Mouse (Mus musculus) hindbrain, embryonic 16.5 days (tissue): ENCODE results near the gene Git2. TPM values are rescaled to one million over a fixed set of nuclear protein-coding genes. Genes with fewer than 3 reads are reported as not detected.

Experiments used
- ATAC-seq: fragments of 200-750 bp; cut with Nextera tagmentation; 2 replicates; pipeline ENCODE4 v1.8.0; 2017; ENCODE audit warnings: moderate TSS enrichment, moderate library complexity
- H3K27ac ChIP-seq: fragments of 300-500 bp; sonication (generic); 2 replicates; pipeline ENCODE4 v1.5.1; 2014; ENCODE audit warnings: low read depth, mild to moderate bottlenecking, control low read depth, low read length, moderate library complexity
- H3K27me3 ChIP-seq: fragments of 300-500 bp; sonication (generic); replicated peaks from 2 replicates; pipeline ENCODE4 v1.6.1; 2014; ENCODE audit warnings: low read length; ENCODE audit not compliant: control insufficient read depth, insufficient read depth
- H3K36me3 ChIP-seq: fragments of 300-500 bp; sonication (generic); 2 replicates; pipeline ENCODE4 v1.6.1; 2014; ENCODE audit warnings: mild to moderate bottlenecking, low read length, moderate library complexity, mixed read lengths; ENCODE audit not compliant: control insufficient read depth, insufficient read depth
- H3K4me1 ChIP-seq: fragments of 300-500 bp; sonication (generic); 2 replicates; pipeline ENCODE4 v1.6.1; 2014; ENCODE audit warnings: low read depth, low read length; ENCODE audit not compliant: control insufficient read depth, insufficient read depth
- H3K4me2 ChIP-seq: fragments of 300-500 bp; sonication (generic); 2 replicates; pipeline ENCODE4 v1.6.1; 2014; ENCODE audit warnings: mild to moderate bottlenecking, low read length, control low read depth, moderate library complexity
- H3K4me3 ChIP-seq: fragments of 300-500 bp; sonication (generic); 2 replicates; pipeline ENCODE4 v1.5.1; 2014; ENCODE audit warnings: mild to moderate bottlenecking, low read length, control low read depth, moderate library complexity
- H3K9ac ChIP-seq: fragments of 300-500 bp; sonication (generic); 2 replicates; pipeline ENCODE4 v1.6.1; 2014; ENCODE audit warnings: low read depth, mild to moderate bottlenecking, control low read depth, low read length, moderate library complexity
- H3K9me3 ChIP-seq: fragments of 300-500 bp; sonication (generic); 2 replicates; pipeline ENCODE4 v1.6.1; 2014; ENCODE audit warnings: mild to moderate bottlenecking, low read length, moderate library complexity; ENCODE audit not compliant: control insufficient read depth
- WGBS: fragments of 180-500 bp; shearing (Covaris S2); extraction: QIAGEN DNeasy Blood & Tissue Kit; methylation state at CpG from one replicate; pipeline ENCODE4 v1.1.7; 2014; 5-methylcytosine and 5-hydroxymethylcytosine counted together
- polyA plus RNA-seq: library from polyadenylated mRNA; unstranded; fragments of >200 nt; fragmentation: Nextera tagmentation; extraction: Ambion mirVana; gene quantifications from 2 replicates; pipeline ENCODE4 v1.2.1, GENCODE M21; 2015

The Git2 gene
- polyA plus RNA-seq, 1 experiment from 2014 or later: 40.6 TPM

DNA sequence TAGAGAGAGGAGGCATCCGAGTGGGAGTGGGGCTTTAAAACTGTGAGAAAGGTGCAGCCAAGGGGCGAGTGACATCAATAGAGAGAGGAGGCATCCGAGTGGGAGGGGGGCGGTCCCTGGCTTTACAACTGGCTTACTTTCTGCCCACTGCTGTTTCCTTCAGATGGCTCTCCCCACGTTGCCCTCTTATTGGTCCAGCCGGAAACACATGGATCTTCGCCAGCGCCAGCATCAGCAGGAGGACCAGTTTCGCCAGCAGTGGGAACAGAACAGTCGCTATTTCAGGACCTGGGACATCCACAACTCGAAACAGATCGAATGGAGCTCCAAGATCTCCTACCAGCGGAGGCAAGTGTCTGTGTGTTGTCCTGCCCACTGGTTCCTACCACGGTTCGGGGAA, 66.8 kb downstream of the Git2 start:
- ATAC-seq: no peak
- peak overlapping the region; percentile 95 for H3K4me3 ChIP-seq
- WGBS: 48% methylated on average over 15 of the region's 15 CpGs
- peaks cover 10% of the 10 kb centered on the region; the same call in 1 of the 2 replicates for H3K36me3 ChIP-seq
- H3K4me1 ChIP-seq: peaks cover 7% of the 10 kb centered on the region
- H3K9me3 ChIP-seq: no peaks in the 10 kb centered on the region
- peak overlapping the region; percentile 85 for H3K4me2 ChIP-seq
- no peak overlapping the region for H3K27ac ChIP-seq
- no peaks in the 10 kb centered on the region for H3K27me3 ChIP-seq
- peak overlapping the region; percentile 88 for H3K9ac ChIP-seq

DNA sequence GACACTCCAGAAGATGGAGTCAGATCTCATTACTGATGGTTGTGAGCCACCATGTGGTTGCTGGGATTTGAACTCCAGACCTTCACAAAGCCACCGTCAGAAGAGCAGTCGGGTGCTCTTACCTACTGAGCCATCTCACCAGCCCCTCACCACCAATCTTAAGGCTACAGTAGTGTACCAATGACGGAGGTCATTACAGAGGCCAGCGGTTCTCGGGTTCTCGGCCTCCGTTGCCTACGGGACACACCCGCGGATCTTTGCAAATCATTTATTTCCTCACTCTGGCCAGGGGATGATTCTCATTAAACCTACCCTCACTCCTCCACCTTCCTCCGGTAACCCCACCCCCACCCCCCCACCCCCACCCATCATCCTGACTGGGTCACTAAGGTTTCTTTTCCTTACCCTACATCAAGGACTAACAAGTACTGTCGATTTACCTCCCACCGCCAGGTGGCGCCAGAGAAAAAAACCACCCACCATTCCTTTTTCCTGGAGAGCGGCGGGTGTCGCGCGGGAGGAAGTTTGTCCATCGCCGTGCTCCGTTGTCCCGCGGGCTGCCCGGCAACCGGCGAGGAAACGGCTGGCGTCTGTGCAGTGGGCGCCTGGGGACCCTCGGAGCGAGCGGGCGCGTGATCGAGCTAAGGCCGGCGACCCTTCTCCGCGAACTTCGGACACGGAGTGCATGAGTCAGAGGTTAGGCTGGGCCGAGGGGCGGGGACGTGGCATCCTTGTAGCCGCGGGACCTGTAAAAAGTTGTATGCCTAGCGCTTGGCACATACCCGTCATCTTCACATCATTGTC, 67.8 kb downstream of the Git2 start, which contains the start of gene Tchp:
Gene Tchp, plus strand, starts transcription at position 496 of the 804 bp plus-strand sequence.
- 2% methylated on average over 47 of the region's 49 CpGs for WGBS
- ATAC-seq: peak; percentile 91
- peaks cover 5% of the 10 kb centered on the region; the same call in 1 of the 2 replicates for H3K36me3 ChIP-seq
- peak within 1 kb of the TSS; percentile 88 for H3K9ac ChIP-seq
- peak within 1 kb of the TSS; percentile 39; the same call in 1 of the 2 replicates for H3K27ac ChIP-seq
- H3K4me2 ChIP-seq: peak within 1 kb of the TSS; percentile 85
- peak within 1 kb of the TSS; percentile 95 for H3K4me3 ChIP-seq
- H3K4me1 ChIP-seq: peaks cover 7% of the 10 kb centered on the region
- no peaks in the 10 kb centered on the region for H3K9me3 ChIP-seq
- no peaks in the 10 kb centered on the region for H3K27me3 ChIP-seq

DNA sequence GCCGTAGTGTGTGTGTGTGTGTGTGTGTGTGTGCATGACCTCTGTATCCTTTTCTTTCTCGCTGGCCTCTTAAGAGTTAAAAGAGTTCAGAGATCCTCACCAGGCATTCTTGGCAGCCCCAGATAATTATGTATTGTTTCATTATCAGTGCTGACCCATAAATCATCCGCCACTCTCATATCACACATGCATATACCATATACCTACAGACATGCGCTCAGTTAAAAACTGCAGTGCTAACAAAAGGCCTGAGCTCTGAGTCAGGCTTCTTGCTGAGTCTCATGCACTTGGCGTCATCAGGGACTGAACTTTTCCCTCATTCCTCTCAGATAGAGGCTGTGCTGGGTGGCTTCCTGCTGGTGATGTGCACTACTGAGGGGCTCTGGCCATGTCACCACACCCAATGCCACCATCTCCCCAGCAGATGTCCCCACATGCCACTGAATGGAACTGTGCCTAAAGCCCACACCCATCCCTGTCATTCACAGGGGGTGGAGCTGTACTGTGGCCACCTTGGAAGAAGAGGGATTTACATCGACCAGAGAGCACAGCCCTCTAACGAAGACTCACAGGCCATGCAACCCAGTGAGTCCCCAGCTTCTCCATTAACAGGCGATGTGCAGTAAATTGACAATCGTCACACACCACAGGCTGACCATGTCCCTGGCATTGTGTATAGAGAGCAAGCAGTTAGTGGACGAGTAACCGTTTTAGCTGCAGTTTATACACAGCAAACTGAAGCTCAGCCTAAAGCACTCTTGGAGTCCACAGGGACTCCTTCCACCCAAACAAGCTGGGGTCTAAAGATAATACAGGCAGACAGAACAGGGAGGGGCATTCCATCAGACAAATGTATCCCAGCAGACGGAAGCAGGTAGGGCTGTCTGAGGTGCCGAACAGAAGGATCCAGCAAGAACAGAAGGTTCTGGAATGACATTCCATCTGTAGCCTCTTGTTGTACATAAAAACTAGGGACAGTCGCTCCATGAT, 72.6 kb downstream of the Git2 start:
- no peaks in the 10 kb centered on the region for H3K36me3 ChIP-seq
- no peaks in the 10 kb centered on the region for H3K4me1 ChIP-seq
- H3K27me3 ChIP-seq: no peaks in the 10 kb centered on the region
- 0 out of 2 replicates have a peak overlapping the region, but pooled peaks have one; percentile 9 for H3K9ac ChIP-seq
- H3K4me3 ChIP-seq: no peak overlapping the region
- ATAC-seq: 0 out of 2 replicates have a peak, but pooled peaks have one; percentile 19
- 64% methylated on average over 14 of the region's 14 CpGs for WGBS
- H3K27ac ChIP-seq: no peak overlapping the region
- no peak overlapping the region for H3K4me2 ChIP-seq
- no peaks in the 10 kb centered on the region for H3K9me3 ChIP-seq

DNA sequence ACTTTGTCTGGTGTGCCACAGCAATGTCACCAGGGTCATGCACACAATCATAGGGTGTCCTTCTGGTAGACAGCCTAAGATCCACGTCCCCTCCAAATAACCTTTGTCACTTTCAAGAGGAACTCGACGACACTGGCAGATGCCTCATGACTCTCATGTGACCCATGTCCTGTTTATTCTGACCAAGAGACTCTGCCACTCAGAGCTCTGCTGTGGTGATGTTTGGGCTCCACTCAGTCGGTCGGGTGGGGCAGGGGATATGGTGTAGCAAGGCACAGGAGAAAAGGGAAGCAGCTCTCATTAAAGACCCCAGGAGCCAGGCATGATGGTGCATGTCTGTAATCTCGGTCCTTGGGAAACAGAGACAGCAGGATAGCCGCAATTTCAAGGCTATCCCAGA, 76.3 kb downstream of the Git2 start:
- H3K27ac ChIP-seq: no peak overlapping the region
- 0 out of 2 replicates have a peak, but pooled peaks have one; percentile 3 for ATAC-seq

DNA sequence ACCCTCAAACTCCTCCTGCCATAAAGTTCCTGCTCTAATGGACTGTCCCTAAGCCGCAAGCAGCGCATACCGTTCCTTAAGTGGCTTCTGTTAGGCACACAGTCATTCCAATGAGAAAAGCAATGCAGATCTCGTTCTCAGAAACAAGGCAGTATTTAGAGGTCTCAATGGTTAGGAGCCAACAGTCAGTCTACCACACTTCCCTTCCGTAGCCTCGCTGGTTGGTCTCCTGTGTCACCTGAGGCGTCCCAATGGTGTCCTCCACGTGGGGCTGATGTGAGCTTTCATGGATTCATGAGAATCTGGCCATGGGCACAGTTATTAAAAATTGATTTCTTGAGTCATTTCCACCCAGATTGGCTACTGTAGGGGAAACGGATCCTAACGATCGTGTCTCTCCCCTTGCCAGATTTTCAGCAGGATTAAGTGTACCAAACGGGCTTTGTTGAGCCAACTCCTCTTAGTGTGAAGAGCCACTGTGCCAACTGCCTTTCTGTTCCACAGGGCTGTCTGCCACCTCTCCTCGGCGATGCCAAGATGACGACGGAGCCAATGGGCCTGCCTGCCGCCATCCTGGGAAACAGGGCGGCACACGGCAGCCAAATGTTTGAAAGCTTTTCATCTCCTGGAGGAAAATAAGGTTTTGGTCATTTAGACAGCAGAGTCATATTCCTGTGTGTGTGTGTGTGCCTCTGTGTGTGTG, 77.1 kb downstream of the Git2 start:
- Histone ChIP-seq H3K9me3 (no peaks in the 10 kb centered on the region), H3K36me3 (no peaks in the 10 kb centered on the region), H3K4me3 (no peak overlapping the region), H3K27me3 (no peaks in the 10 kb centered on the region), H3K9ac (no peak overlapping the region), H3K4me1 (no peaks in the 10 kb centered on the region), H3K4me2 (no peak overlapping the region), H3K27ac (peak overlapping the region; percentile 24; the same call in 1 of the 2 replicates)
- ATAC-seq: peak; percentile 88
- 68% methylated on average over 19 of the region's 19 CpGs for WGBS

More for the DNA sequence above, 76.3 kb downstream of the Git2 start:
- Histone ChIP-seq H3K4me1 (no peaks in the 10 kb centered on the region), H3K9ac (no peak overlapping the region), H3K4me2 (no peak overlapping the region), H3K9me3 (no peaks in the 10 kb centered on the region), H3K4me3 (no peak overlapping the region), H3K36me3 (no peaks in the 10 kb centered on the region), H3K27me3 (no peaks in the 10 kb centered on the region)
- 66% methylated on average over 7 of the region's 7 CpGs for WGBS

DNA sequence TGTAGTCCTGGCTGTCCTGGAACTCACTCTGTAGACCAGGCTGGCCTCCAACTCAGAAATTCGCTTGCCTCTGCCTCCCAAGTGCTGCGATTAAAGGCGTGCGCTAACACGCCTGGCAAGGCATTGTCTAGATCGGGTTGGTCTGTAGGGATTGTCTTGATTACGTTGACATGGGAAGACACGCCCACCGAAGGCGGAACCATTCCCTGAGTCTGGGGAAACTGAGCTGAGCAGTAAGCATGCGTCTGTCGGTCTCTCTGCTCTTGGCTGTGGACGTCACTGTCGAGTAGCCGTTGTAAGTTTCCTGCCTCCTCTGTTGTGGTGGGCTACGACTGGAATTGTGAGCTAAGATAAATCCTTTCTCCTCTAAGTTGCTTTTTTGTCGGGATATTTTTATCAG, 78.4 kb downstream of the Git2 start:
- H3K4me1 ChIP-seq: no peaks in the 10 kb centered on the region
- H3K9ac ChIP-seq: no peak overlapping the region
- no peak overlapping the region for H3K4me3 ChIP-seq
- no peak overlapping the region for H3K4me2 ChIP-seq
- no peaks in the 10 kb centered on the region for H3K9me3 ChIP-seq
- H3K36me3 ChIP-seq: no peaks in the 10 kb centered on the region
- no peaks in the 10 kb centered on the region for H3K27me3 ChIP-seq
- H3K27ac ChIP-seq: no peak overlapping the region
- WGBS: 90% methylated on average over 17 of the region's 17 CpGs
- ATAC-seq: no peak

DNA sequence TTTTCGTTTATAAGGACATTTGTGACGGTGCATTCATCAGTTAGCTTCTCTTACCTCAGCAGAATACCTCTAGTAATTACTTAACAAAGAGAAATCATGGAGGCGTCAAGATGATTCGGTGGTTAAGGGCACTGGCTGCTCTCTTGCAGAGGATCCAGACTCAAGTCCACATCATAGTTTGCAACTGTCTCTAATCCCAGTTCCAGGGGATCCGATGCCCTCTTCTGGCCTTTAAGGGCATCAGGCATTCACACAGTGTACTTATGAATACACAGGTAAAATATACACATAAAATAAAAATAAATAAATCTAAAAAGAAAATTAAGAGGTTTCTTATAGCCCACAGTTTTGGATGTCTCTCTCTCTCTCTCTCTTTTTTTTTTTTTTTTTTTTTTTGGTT, 79.5 kb downstream of the Git2 start:
- H3K9me3 ChIP-seq: no peaks in the 10 kb centered on the region
- ATAC-seq: no peak
- H3K36me3 ChIP-seq: no peaks in the 10 kb centered on the region
- H3K4me3 ChIP-seq: no peak overlapping the region
- H3K9ac ChIP-seq: no peak overlapping the region
- no peak overlapping the region for H3K4me2 ChIP-seq
- whole genome bisulfite sequencing: 65% methylated on average over 5 of the region's 5 CpGs
- H3K4me1 ChIP-seq: peaks cover 3% of the 10 kb centered on the region
- no peaks in the 10 kb centered on the region for H3K27me3 ChIP-seq
- no peak overlapping the region for H3K27ac ChIP-seq

DNA sequence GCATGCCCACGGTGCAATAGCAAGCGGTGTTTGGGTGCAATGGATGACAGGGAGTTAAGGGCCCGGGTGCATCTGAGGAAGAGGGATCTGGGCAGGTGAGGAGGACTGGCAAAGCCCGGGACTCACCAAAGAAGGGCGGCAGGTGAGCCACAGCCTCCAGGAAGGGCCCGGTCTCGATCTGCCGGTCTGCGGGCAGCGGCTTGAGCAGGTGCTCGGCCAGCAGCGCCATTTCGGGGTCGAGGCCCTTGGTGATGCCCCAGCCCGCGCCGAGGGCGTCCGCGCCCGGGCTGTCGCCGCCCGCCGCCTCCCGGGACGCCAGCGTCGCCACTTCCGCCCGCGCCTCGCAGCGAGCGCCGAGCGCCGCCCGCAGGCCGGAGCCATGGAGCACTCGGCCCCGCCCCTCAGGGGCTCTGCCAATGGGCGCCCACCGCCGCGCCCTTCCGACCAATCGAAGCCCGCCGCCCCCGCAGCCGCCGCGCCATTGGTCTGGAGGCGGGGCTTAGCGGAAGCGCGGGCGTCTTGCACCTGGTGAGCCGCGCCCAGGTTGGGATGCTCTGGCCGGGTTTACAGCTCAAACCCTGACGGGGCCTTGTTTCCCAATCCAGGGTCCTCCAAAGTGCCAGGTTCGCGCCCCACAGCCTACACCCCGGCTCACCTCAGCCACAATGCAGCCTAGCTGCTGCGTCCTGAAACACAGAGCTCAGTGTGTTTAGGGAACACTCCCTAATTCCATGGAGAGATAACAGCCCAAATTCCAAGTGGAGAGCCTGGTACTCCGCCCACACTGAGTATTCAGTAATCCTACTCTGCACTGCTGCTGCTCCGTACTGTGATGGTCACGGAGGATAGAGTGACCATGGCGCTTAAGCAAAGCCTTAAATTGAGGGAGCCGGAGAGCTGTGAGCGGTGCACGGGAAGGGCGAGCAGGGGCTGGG, 84.4 kb downstream of the Git2 start, which contains the start of gene Gltp:
Gene Gltp, minus strand, starts transcription at position 352 of the 935 bp plus-strand sequence.
- Histone ChIP-seq H3K36me3 (no peaks in the 10 kb centered on the region), H3K4me3 (peak within 1 kb of the TSS; percentile 66), H3K4me2 (peak within 1 kb of the TSS; percentile 82), H3K27ac (no peak within 1 kb of the TSS), H3K27me3 (no peaks in the 10 kb centered on the region), H3K4me1 (peaks cover 18% of the 10 kb centered on the region), H3K9ac (peak within 1 kb of the TSS; percentile 91), H3K9me3 (no peaks in the 10 kb centered on the region)
- WGBS: 5% methylated on average over 56 of the region's 75 CpGs
- peak; percentile 99 for ATAC-seq
